Mouse (Mus musculus): ENCODE measurements around the gene Gfpt1.
A peak's percentile ranks its signal among the peaks of the same experiment; 100 is the strongest.

- peak; percentile 87 for TF ChIP-seq CTCF (IDR thresholded peaks at IDR 0.05)
- TF ChIP-seq EP300 (IDR thresholded peaks at IDR 0.05): no peak
Measured at GRCm38 (mm10) chr6:87101281-87101954, 58.8 kb downstream of the Gfpt1 start.

Data from lung, postnatal 0 days (tissue).